Mouse (Mus musculus) liver, postnatal 0 days (tissue): ENCODE data around the gene Npm1.

Experiments
- CTCF ChIP-seq: sonication (generic); IDR thresholded peaks from 2 replicates; pipeline ENCODE4 v1.5.1; 2016; ENCODE audit warnings: antibody characterized with exemption, low read depth
- EP300 ChIP-seq: IDR thresholded peaks from 2 replicates; pipeline ENCODE4 v1.6.1; 2016; ENCODE audit warnings: antibody characterized with exemption, low read depth, mild to moderate bottlenecking

- TF ChIP-seq CTCF (no peak), EP300 (no peak)
Observed at GRCm38 (mm10) chr11:33154459-33154858, 8.5 kb downstream of the Npm1 start.
